Mouse (Mus musculus) gastrocnemius, adult 2 months (tissue): Measurements from ENCODE around the gene Ubtf. TPM values are rescaled to one million over a fixed set of nuclear protein-coding genes. Genes with fewer than 3 reads are reported as not detected.

ENCODE experiments used
- DNase-seq: peaks from one replicate; pipeline ENCODE4 v3.0.0; 2022
- H3K27ac ChIP-seq: fragments of 200-600 bp; 2 replicates; pipeline ENCODE4 v1.8.1; 2022; ENCODE audit warnings: mild to moderate bottlenecking
- H3K4me3 ChIP-seq: fragments of 200-600 bp; 2 replicates; pipeline ENCODE4 v1.8.1; 2022; ENCODE audit warnings: mild to moderate bottlenecking, moderate library complexity
- CTCF ChIP-seq: fragments of 200-600 bp; IDR thresholded peaks from 2 replicates; pipeline ENCODE4 v1.8.1; 2022; ENCODE audit warnings: antibody characterized with exemption, mild to moderate bottlenecking, moderate library complexity
- intact Hi-C: fragments of 180-260 bp; cut with DNase I; formaldehyde crosslinking; loops from one replicate; pipeline ENCODE4 v1.15.1; 2025
- total RNA-seq, 2 experiments: library from RNA; stranded (reverse); gene quantifications; 2 replicates each; pipeline ENCODE4 v1.2.3; 2021

Gene Ubtf
- total RNA-seq, 2 experiments from 2014 or later, result 37.8 to 40.4 TPM

GRCm38 (mm10) chr11:102311966-102312365 lies 7.6 kb downstream of the Ubtf start:
- intact Hi-C loops, result no loop called here
- no peak overlapping the region for H3K4me3 ChIP-seq
- DNase-seq, result no peak
- TF ChIP-seq CTCF, result no peak
- H3K27ac ChIP-seq, result no peak overlapping the region

GRCm38 (mm10) chr11:102310768-102311695 lies 8.5 kb downstream of the Ubtf start:
- H3K4me3 ChIP-seq, result no peak overlapping the region
- intact Hi-C loops, result no loop called here
- H3K27ac ChIP-seq, result no peak overlapping the region
- no peak for TF ChIP-seq CTCF
- DNase-seq, result no peak

- peak; percentile 39 for DNase-seq
- Histone ChIP-seq H3K27ac (peak overlapping the region; percentile 84), H3K4me3 (peak overlapping the region; percentile 65; the same call in 1 of the 2 replicates)
- intact Hi-C loops, result loop anchor here (2.0 kb wide), 2 partner anchors 103 to 125 kb away; no protein-coding TSS in a partner anchor
- no peak for TF ChIP-seq CTCF
Observed at GRCm38 (mm10) chr11:102309821-102310617, 9.5 kb downstream of the Ubtf start.

GRCm38 (mm10) chr11:102308979-102309378 lies 10.6 kb downstream of the Ubtf start:
- peak; percentile 98 for DNase-seq
- Histone ChIP-seq H3K4me3 (peak overlapping the region; percentile 65), H3K27ac (peak overlapping the region; percentile 84)
- intact Hi-C loops, result loop anchor here (2.0 kb wide), 2 partner anchors 104 to 126 kb away; no protein-coding TSS in a partner anchor
- TF ChIP-seq CTCF, result no peak; the same call in none of the 2 replicates

GRCm38 (mm10) chr11:102308104-102308503 lies 11.4 kb downstream of the Ubtf start:
- no peak for DNase-seq
- Histone ChIP-seq H3K4me3 (no peak overlapping the region), H3K27ac (no peak overlapping the region)
- TF ChIP-seq CTCF, result no peak
- intact Hi-C loops, result loop anchor here (2.0 kb wide), 2 partner anchors 105 to 127 kb away; no protein-coding TSS in a partner anchor

GRCm38 (mm10) chr11:102305359-102305758 lies 14.2 kb downstream of the Ubtf start:
- DNase-seq, result peak; percentile 15
- Histone ChIP-seq H3K4me3 (no peak overlapping the region), H3K27ac (no peak overlapping the region)
- TF ChIP-seq CTCF, result no peak
- intact Hi-C loops, result no loop called here

GRCm38 (mm10) chr11:102304141-102304540 lies 15.4 kb downstream of the Ubtf start:
- no peak for DNase-seq
- H3K4me3 ChIP-seq, result no peak overlapping the region
- no peak overlapping the region for H3K27ac ChIP-seq
- intact Hi-C loops, result no loop called here
- TF ChIP-seq CTCF, result no peak

- no peak overlapping the region for H3K27ac ChIP-seq
- no peak overlapping the region for H3K4me3 ChIP-seq
- intact Hi-C loops, result loop anchor here (10.0 kb wide), 1 partner anchor 255 kb away; the partner anchor contains the start of gene Gpatch8
- DNase-seq, result peak; percentile 68
- TF ChIP-seq CTCF, result peak; percentile 68
Observed at GRCm38 (mm10) chr11:102299839-102300238, 19.7 kb downstream of the Ubtf start.

GRCm38 (mm10) chr11:102297577-102298556 lies 21.7 kb downstream of the Ubtf start:
- no peak for DNase-seq
- Histone ChIP-seq H3K4me3 (peak overlapping the region; percentile 91), H3K27ac (peak overlapping the region; percentile 98)
- intact Hi-C loops, result loop anchor here (10.0 kb wide), 1 partner anchor 257 kb away; the partner anchor contains the start of gene Gpatch8
- no peak for TF ChIP-seq CTCF

- H3K4me3 ChIP-seq, result peak within 1 kb of the TSS; percentile 91
- intact Hi-C loops, result loop anchor here (10.0 kb wide), 1 partner anchor 258 kb away; the partner anchor contains the start of gene Gpatch8
- no peak for TF ChIP-seq CTCF
- peak; percentile 100 for DNase-seq
- peak within 1 kb of the TSS; percentile 98 for H3K27ac ChIP-seq
Observed at GRCm38 (mm10) chr11:102296491-102297472, 22.8 kb downstream of the Ubtf start, which contains the start of gene Atxn7l3. Gene Atxn7l3 (minus strand): TSS chr11:102296631.
